Mouse (Mus musculus) lung, adult 2 months (tissue): ENCODE results near the gene Neu3. TPM values are rescaled to one million over a fixed set of nuclear protein-coding genes. Genes with fewer than 3 reads are reported as not detected.

Experiments used
- DNase-seq: peaks from one replicate; pipeline ENCODE4 v3.0.0; 2022
- H3K4me1 ChIP-seq: fragments of 200-500 bp; 2 replicates; pipeline ENCODE4 v1.6.1; 2011; ENCODE audit warnings: low read length; ENCODE audit not compliant: control insufficient read depth, insufficient read depth
- H3K4me3 ChIP-seq: fragments of 200-500 bp; replicated peaks from 2 replicates; pipeline ENCODE3; 2011; ENCODE audit warnings: low read depth, mild to moderate bottlenecking, control low read depth, low read length; ENCODE audit errors: extremely low read depth
- CTCF ChIP-seq: fragments of 200-500 bp; IDR thresholded peaks from 2 replicates; pipeline ENCODE4 v1.5.1; 2011; ENCODE audit warnings: mild to moderate bottlenecking, low read length, control low read depth; ENCODE audit not compliant: insufficient read depth
- POLR2A ChIP-seq: fragments of 200-500 bp; IDR thresholded peaks from 2 replicates; pipeline ENCODE4 v1.6.1; 2011; ENCODE audit warnings: low read depth, mild to moderate bottlenecking, control low read depth, low read length, borderline replicate concordance; ENCODE audit errors: extremely low read depth
- WGBS: fragments of 180-500 bp; shearing (Covaris S2); methylation state at CpG from one replicate; pipeline ENCODE4 v1.1.7; 2018; 5-methylcytosine and 5-hydroxymethylcytosine counted together
- polyA plus RNA-seq: library from polyadenylated mRNA; depleted of rRNA; stranded (reverse); fragments of >200 nt; gene quantifications from 2 replicates; pipeline ENCODE4 v1.2.3, GENCODE M21; 2012

The Neu3 gene
- polyA plus RNA-seq, 1 experiment = 3.4 TPM

GRCm38 (mm10) chr7:99837358-99838071 is 9.3 kb upstream of the Neu3 start:
- TF ChIP-seq POLR2A (no peak), CTCF (no peak)
- no peak for DNase-seq
- no peaks in the 10 kb centered on the region for H3K4me1 ChIP-seq
- H3K4me3 ChIP-seq = no peak overlapping the region
- 64% methylated on average over 6 of the region's 6 CpGs for WGBS

DNA sequence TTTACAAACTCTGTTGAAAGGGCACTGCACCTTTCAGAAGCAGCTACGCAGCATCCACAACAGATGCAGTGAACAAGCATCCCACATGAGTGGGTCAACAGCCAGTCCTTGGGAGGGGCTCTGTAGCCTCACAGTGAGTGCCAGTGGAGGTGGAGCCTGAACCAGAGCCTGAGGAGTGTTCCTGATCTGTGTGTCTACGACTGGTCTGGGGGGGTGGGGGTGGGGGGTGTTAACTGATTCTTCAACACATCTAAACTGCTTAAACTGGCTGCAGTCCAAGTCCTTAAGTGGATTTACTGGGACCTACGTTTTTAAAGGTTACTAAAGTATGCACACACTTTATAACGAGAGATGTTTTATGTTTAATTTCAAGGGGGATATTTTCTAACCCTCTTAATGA is 8.6 kb upstream of the Neu3 start:
- TF ChIP-seq POLR2A = no peak
- TF ChIP-seq CTCF = no peak
- WGBS = 45% methylated on average over 4 of the region's 4 CpGs
- DNase-seq = no peak

GRCm38 (mm10) chr7:99834314-99834853 is 6.2 kb upstream of the Neu3 start:
- DNase-seq = no peak
- Histone ChIP-seq H3K4me1 (no peaks in the 10 kb centered on the region), H3K4me3 (no peak overlapping the region)
- 80% methylated on average over 5 of the region's 5 CpGs for WGBS
- no peak for TF ChIP-seq POLR2A
- no peak for TF ChIP-seq CTCF

More for the DNA sequence above, 8.6 kb upstream of the Neu3 start:
- Histone ChIP-seq H3K4me1 (no peaks in the 10 kb centered on the region), H3K4me3 (no peak overlapping the region)

- 74% methylated on average over 2 of the region's 2 CpGs for WGBS
- no peaks in the 10 kb centered on the region for H3K4me1 ChIP-seq
- H3K4me3 ChIP-seq = no peak overlapping the region
- TF ChIP-seq CTCF (no peak), POLR2A (no peak)
- DNase-seq = no peak
Measured at GRCm38 (mm10) chr7:99833846-99834222, 5.6 kb upstream of the Neu3 start.

GRCm38 (mm10) chr7:99833115-99833845 is 5.1 kb upstream of the Neu3 start:
- no peak for TF ChIP-seq CTCF
- no peak for TF ChIP-seq POLR2A
- Histone ChIP-seq H3K4me1 (no peaks in the 10 kb centered on the region), H3K4me3 (no peak overlapping the region)
- WGBS = 69% methylated on average over 5 of the region's 5 CpGs
- DNase-seq = no peak

GRCm38 (mm10) chr7:99826096-99826495 is 2.1 kb downstream of the Neu3 start:
- 63% methylated on average over 6 of the region's 6 CpGs for WGBS
- no peak for DNase-seq
- Histone ChIP-seq H3K4me3 (no peak overlapping the region), H3K4me1 (peaks cover 3% of the 10 kb centered on the region)
- TF ChIP-seq CTCF (no peak), POLR2A (no peak)

GRCm38 (mm10) chr7:99825511-99825910 is 2.7 kb downstream of the Neu3 start:
- H3K4me3 ChIP-seq = no peak overlapping the region
- TF ChIP-seq CTCF (no peak), POLR2A (no peak)
- DNase-seq = no peak
- WGBS = 86% methylated on average over 9 of the region's 9 CpGs
- peaks cover 3% of the 10 kb centered on the region for H3K4me1 ChIP-seq

DNA sequence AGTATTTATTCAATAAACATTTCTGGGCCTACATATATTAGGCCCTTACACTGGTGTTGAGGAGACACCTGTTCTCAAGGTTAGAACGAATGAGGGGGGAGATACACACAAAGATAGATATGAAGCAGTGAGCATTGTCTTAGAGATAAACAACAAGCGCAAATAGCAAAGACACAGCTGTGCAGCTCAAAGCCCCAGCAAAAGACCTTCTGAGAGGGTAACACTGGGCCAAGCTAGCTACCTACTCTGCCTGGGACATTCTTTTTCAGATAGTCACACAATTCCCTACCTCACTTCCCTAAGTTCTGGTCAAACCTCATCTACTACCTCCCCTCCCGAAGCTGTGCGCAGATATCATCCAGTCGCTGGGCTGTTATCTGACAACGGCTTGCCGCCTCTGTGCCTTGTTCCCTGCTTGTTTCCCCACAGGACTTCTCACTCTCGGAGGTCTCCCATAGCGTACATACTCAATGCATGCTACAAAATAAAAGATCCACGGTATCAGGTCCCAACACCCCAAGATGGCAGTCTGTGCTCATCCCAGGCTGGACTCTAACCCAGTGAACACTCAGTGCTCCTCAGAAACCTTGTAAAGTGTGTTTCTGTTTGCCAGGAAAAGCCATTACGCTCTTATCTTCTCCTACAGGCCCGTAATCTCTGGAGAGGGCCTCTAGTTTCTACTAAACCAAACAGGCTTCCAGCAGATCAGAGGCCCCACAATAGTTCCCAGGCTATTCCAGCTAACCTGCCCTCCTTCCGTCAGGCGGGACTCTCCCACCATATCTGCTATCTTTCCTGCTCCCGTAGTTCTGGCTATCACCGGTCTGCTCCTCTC is 3.4 kb downstream of the Neu3 start:
- Histone ChIP-seq H3K4me1 (peaks cover 3% of the 10 kb centered on the region), H3K4me3 (no peak overlapping the region)
- WGBS = 79% methylated on average over 16 of the region's 16 CpGs
- TF ChIP-seq POLR2A (no peak), CTCF (no peak)
- no peak for DNase-seq

DNA sequence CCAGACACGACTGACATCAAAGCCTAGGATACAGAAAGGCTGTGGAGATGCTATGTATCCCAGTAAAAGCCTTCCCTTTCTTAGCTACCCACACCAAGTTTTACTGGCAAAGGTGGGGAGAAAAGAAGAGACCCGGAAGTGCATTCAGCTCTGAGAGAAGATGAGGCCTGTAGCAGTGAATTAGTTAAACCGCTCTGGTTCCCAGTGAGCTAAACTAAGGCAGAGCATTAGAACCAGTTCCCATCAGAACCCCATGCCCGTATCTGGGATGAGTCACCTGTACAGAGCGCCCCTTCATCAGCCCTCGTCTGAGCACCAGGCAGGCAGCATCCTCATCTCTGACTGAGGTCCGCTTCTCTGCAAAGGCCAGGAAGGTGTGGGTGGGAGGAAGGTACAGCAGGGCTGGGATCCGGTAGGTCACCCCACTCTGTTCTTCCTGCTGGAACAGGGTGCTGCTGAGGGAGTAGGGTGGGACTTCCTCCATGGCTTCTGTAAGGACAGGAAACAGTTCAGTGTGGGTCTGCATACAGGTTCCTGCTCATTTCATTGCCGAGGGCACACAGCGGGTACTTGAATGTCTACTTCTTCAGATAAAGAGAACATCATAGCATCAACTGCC is 5.1 kb downstream of the Neu3 start:
- DNase-seq = no peak
- Histone ChIP-seq H3K4me1 (peaks cover 3% of the 10 kb centered on the region), H3K4me3 (no peak overlapping the region)
- TF ChIP-seq CTCF (no peak), POLR2A (no peak)
- WGBS = 78% methylated on average over 10 of the region's 10 CpGs
